Mouse (Mus musculus) thymus, adult 2 months (tissue): ENCODE measurements around the gene Cenpx. TPM values are rescaled to one million over a fixed set of nuclear protein-coding genes. Genes with fewer than 3 reads are reported as not detected.
A peak's percentile ranks its signal among the peaks of the same experiment; 100 is the strongest.

Experiments
- DNase-seq: peaks from one replicate; pipeline ENCODE4 v3.0.0; 2021
- H3K27ac ChIP-seq: fragments of 200-500 bp; 2 replicates; pipeline ENCODE4 v1.5.1; 2012; ENCODE audit warnings: low read length, control low read depth; ENCODE audit not compliant: control insufficient read depth, insufficient read depth
- H3K27me3 ChIP-seq: fragments of 200-500 bp; 2 replicates; pipeline ENCODE4 v1.6.1; 2012; ENCODE audit warnings: mild to moderate bottlenecking, low read length, moderate library complexity, mixed read lengths; ENCODE audit not compliant: control insufficient read depth, insufficient read depth
- H3K36me3 ChIP-seq: fragments of 200-500 bp; 2 replicates; pipeline ENCODE4 v1.6.1; 2012; ENCODE audit warnings: mild to moderate bottlenecking, low read length, moderate library complexity; ENCODE audit not compliant: control insufficient read depth, insufficient read depth
- H3K4me1 ChIP-seq: fragments of 200-500 bp; replicated peaks from 2 replicates; pipeline ENCODE4 v1.6.1; 2012; ENCODE audit warnings: low read length; ENCODE audit not compliant: control insufficient read depth, insufficient read depth
- H3K4me3 ChIP-seq: fragments of 200-500 bp; 2 replicates; pipeline ENCODE4 v1.5.1; 2012; ENCODE audit warnings: mild to moderate bottlenecking, low read length, control low read depth, moderate library complexity; ENCODE audit not compliant: control insufficient read depth, insufficient read depth
- CTCF ChIP-seq: fragments of 200-500 bp; IDR thresholded peaks from 2 replicates; pipeline ENCODE4 v1.5.1; 2012; ENCODE audit warnings: mild to moderate bottlenecking, control low read depth, low read length, moderate library complexity, borderline replicate concordance; ENCODE audit not compliant: control insufficient read depth, poor library complexity, insufficient read depth; ENCODE audit errors: extremely low read depth
- POLR2A ChIP-seq: fragments of 200-500 bp; IDR thresholded peaks from 2 replicates; pipeline ENCODE4 v1.6.1; 2012; ENCODE audit warnings: mild to moderate bottlenecking, low read length, control low read depth, moderate library complexity; ENCODE audit not compliant: control insufficient read depth, poor library complexity, insufficient read depth; ENCODE audit errors: extremely low read depth
- WGBS: fragments of 180-500 bp; shearing (Covaris S2); methylation state at CpG from one replicate; pipeline ENCODE4 v1.1.7; 2018; 5-methylcytosine and 5-hydroxymethylcytosine counted together
- polyA plus RNA-seq: library from polyadenylated mRNA; depleted of rRNA; stranded (reverse); fragments of >200 nt; gene quantifications from 2 replicates; pipeline ENCODE4 v1.2.3, GENCODE M21; 2012

Cenpx gene
- polyA plus RNA-seq, 1 experiment: 112 TPM

- TF ChIP-seq CTCF (no peak), POLR2A (no peak)
- H3K27me3 ChIP-seq: no peaks in the 10 kb centered on the region; the same call in 1 of the 2 replicates
- 98% methylated on average over 9 of the region's 9 CpGs for WGBS
- no peaks in the 10 kb centered on the region for H3K36me3 ChIP-seq
- H3K4me3 ChIP-seq: no peak overlapping the region
- DNase-seq: no peak
- peaks cover 26% of the 10 kb centered on the region for H3K4me1 ChIP-seq
- no peak overlapping the region for H3K27ac ChIP-seq
Observed at GRCm38 (mm10) chr11:120719242-120719641, 5.7 kb upstream of the Cenpx start.

DNA sequence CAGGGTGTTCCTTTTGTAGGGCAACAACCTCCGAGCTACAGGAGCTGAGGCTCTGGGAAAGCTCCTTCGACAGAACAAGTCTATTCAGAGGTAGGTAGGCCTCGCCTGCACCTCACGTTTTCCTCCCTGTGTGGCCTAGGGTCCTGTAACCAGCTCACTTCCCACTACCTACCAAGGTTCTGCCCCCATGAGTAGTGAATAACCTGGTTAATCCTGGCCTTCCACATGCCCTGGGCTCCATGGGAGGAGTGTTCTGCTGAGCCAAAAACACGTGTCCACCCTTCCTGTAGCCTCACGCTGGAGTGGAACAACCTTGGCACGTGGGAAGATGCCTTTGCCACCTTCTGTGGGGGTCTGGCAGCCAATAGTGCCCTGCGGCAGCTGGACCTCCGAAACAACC is 1.6 kb upstream of the Cenpx start:
- no peaks in the 10 kb centered on the region for H3K36me3 ChIP-seq
- no peak overlapping the region for H3K4me3 ChIP-seq
- no peak overlapping the region for H3K27ac ChIP-seq
- TF ChIP-seq CTCF (no peak), POLR2A (no peak)
- no peaks in the 10 kb centered on the region for H3K27me3 ChIP-seq
- peaks cover 15% of the 10 kb centered on the region for H3K4me1 ChIP-seq
- no peak for DNase-seq
- WGBS: 94% methylated on average over 9 of the region's 9 CpGs

- WGBS: 52% methylated on average over 10 of the region's 10 CpGs
- H3K4me3 ChIP-seq: peak overlapping the region; percentile 60
Observed at GRCm38 (mm10) chr11:120714546-120714945, 1.0 kb upstream of the Cenpx start.

GRCm38 (mm10) chr11:120712771-120713568 is 568 bp downstream of the Cenpx start:
- H3K27ac ChIP-seq: no peak overlapping the region
- H3K4me1 ChIP-seq: peaks cover 15% of the 10 kb centered on the region
- peak overlapping the region; percentile 57 for H3K4me3 ChIP-seq
- WGBS: under 1% methylated on average over 38 of the region's 38 CpGs
- DNase-seq: peak; percentile 60
- H3K27me3 ChIP-seq: no peaks in the 10 kb centered on the region
- H3K36me3 ChIP-seq: no peaks in the 10 kb centered on the region
- TF ChIP-seq CTCF (peak; percentile 92), POLR2A (no peak)

More at GRCm38 (mm10) chr11:120714546-120714945, 1.0 kb upstream of the Cenpx start:
- DNase-seq: no peak
- no peak for TF ChIP-seq CTCF
- TF ChIP-seq POLR2A: no peak
- H3K4me1 ChIP-seq: peaks cover 15% of the 10 kb centered on the region
- H3K36me3 ChIP-seq: no peaks in the 10 kb centered on the region
- no peaks in the 10 kb centered on the region for H3K27me3 ChIP-seq
- H3K27ac ChIP-seq: no peak overlapping the region

DNA sequence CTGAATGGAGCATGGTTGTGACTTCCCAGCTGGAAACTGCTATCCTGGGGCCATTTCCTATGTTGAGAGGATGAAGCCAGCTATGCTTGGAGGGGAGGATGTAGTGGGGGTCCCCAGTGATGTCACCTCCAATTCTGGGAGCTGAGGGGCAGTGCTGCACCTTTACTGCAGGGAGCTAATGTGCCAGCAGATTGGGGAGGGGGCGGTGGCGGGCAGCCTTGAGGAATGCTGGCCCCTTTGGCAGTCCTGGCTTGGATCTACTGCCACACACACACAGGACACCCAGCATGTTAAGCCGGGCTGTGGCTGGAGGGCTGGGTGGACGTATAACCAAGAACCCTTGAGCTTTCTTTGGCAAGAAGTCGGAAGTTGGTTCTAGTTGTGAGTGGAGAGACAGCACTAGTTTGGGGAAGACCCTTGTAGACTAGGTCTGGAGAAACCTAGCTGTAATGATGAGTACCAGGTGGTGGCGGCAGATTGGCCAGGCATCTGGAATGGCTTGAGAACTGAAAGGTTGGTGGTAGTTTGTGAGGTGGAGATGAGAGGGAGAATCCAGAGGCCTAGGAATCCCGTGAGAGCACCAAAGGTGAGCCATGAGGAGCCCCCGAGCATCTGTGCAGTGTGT is 1.4 kb downstream of the Cenpx start:
- DNase-seq: no peak
- no peak overlapping the region for H3K4me3 ChIP-seq
- H3K27me3 ChIP-seq: no peaks in the 10 kb centered on the region
- no peaks in the 10 kb centered on the region for H3K36me3 ChIP-seq
- no peak for TF ChIP-seq POLR2A
- no peak for TF ChIP-seq CTCF
- WGBS: 81% methylated on average over 8 of the region's 8 CpGs
- no peak overlapping the region for H3K27ac ChIP-seq
- H3K4me1 ChIP-seq: peaks cover 15% of the 10 kb centered on the region

DNA sequence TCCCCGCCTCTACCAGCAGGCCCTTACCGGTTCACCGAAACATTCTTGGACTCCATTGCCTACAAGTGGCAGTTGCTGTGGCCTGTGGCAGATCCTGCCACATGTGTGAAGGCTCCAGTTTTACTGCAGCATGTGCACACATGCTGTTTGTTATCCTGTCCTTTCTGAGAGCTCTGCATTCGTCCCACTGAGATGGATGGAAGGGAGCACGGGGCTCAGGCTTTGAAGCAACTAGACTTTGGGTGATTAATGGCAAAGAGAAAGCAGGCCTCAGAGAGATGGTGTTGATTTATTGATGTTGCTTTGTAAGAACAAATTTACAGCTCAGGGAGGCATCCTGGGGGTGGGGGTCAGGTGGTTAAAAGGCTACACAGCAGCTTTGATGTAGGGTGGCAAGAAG is 2.9 kb downstream of the Cenpx start:
- no peak overlapping the region for H3K4me3 ChIP-seq
- 92% methylated on average over 5 of the region's 5 CpGs for WGBS
- H3K27me3 ChIP-seq: no peaks in the 10 kb centered on the region
- TF ChIP-seq POLR2A (no peak), CTCF (no peak)
- H3K4me1 ChIP-seq: peaks cover 15% of the 10 kb centered on the region
- no peak for DNase-seq
- no peak overlapping the region for H3K27ac ChIP-seq
- H3K36me3 ChIP-seq: no peaks in the 10 kb centered on the region
